Mouse (Mus musculus): ENCODE results near the gene Fbxl19.

- TF ChIP-seq POLR2A (IDR thresholded peaks at IDR 0.05; ENCODE audit: insufficient read depth, low read depth, low read length) (no peak), CTCF (IDR thresholded peaks at IDR 0.05; ENCODE audit: insufficient read depth, low read depth, low read length) (no peak)
Measured at GRCm38 (mm10) chr7:127719258-127719657, 25.1 kb upstream of the Fbxl19 start.

Measured in olfactory bulb, adult 2 months (tissue).